ENCODE assay signal across 14 mouse cellular contexts in the genomic region with DNA sequence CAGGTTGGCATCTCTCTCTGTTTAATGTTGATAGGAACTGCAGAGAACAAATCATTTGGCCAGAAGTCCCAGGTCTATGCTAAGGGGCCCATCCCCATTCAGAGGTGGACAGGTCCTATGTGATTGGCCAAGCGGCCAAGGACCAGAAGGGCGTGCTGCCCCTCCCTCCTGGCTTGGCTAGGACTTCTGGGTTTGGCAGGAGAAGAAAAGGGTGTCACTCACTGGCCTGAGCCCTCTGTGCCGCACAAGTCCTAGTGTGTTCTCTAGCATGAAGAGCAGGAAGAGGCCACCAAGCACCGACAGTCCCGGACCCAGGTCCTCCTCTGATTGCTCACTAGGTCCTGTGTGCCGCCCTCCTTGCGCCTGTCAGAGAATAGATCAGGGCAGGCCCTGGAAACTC. TPM values are rescaled to one million over a fixed set of nuclear protein-coding genes. Genes with fewer than 3 reads are reported as not detected.
DNase-seq lines count a peak whose midpoint lies in the region; ATAC-seq and TF ChIP-seq lines count a peak whose summit lies in the region.
"Had no signal": no experiment of that assay in that cellular context is flagged by ENCODE, and none has a peak within 500 bp of the region (broad histone marks: within the 10 kb centered on the region; RNA-seq: fewer than 3 reads in every experiment).

No protein-coding gene starts in this region.

- intact Hi-C loops in heart, postnatal 10 days (cut with DNase I) = no loop called here

- DNase-seq in frontal cortex, postnatal 36 days (ENCODE audit: low spot score in 2 of 2) = no peak
- no peak for DNase-seq in lung, postnatal 0 days (ENCODE audit: low spot score)
- no peak for DNase-seq in lung, postnatal 10 days
- peak; percentile 51 to 56 for DNase-seq in heart, postnatal 10 days
- peak; percentile 34 for DNase-seq in midbrain, postnatal 0 days (ENCODE audit: low spot score)
- DNase-seq in right cerebral cortex, adult 2 months (ENCODE audit: low spot score in 2 of 2) = no peak
- no peak for DNase-seq in spleen, postnatal 14 days (ENCODE audit: low spot score in 2 of 2)
- DNase-seq: thymus, postnatal 14 days had no signal

- ATAC-seq in frontal cortex, adult (ENCODE audit: low TSS enrichment) = peak; percentile 17; the same call in 1 of the 2 replicates
- peak; percentile 17; the same call in 1 of the 2 replicates for ATAC-seq in lung, postnatal 0 days
- peak; percentile 21 for ATAC-seq in midbrain, postnatal 0 days (ENCODE audit: low FRiP score)

- H3K9me3 ChIP-seq in lung, postnatal 0 days (ENCODE audit: low read length) = no peaks in the 10 kb centered on the region
- no peaks in the 10 kb centered on the region for H3K9me3 ChIP-seq in midbrain, postnatal 0 days (ENCODE audit: low read length)
- H3K9me3 ChIP-seq: liver, embryonic 15.5 days had no signal

- no peaks in the 10 kb centered on the region for H3K4me1 ChIP-seq in lung, postnatal 0 days (ENCODE audit: insufficient read depth, low read depth, low read length)
- no peaks in the 10 kb centered on the region for H3K4me1 ChIP-seq in midbrain, postnatal 0 days (ENCODE audit: insufficient read depth, low read length)

- no peak overlapping the region for H3K4me2 ChIP-seq in lung, postnatal 0 days (replicated peaks; ENCODE audit: low read depth, low read length)
- no peak overlapping the region for H3K4me2 ChIP-seq in midbrain, postnatal 0 days (ENCODE audit: low read depth, low read length, poor library complexity, severe bottlenecking)
- H3K4me2 ChIP-seq: liver, embryonic 15.5 days had no signal

- TF ChIP-seq EP300 in lung, postnatal 0 days (IDR thresholded peaks at IDR 0.05) = no peak

- TF ChIP-seq CTCF in lung, postnatal 0 days (IDR thresholded peaks at IDR 0.05) = no peak
- TF ChIP-seq CTCF in midbrain, postnatal 0 days (IDR thresholded peaks at IDR 0.05) = no peak

- no peaks in the 10 kb centered on the region for H3K36me3 ChIP-seq in lung, postnatal 0 days (ENCODE audit: insufficient read depth, low read length)
- peaks cover 22% of the 10 kb centered on the region for H3K36me3 ChIP-seq in midbrain, postnatal 0 days (ENCODE audit: insufficient read depth, low read length)

- 61% methylated on average over 7 of the region's 7 CpGs for WGBS in lung, postnatal 0 days
- WGBS in midbrain, postnatal 0 days = 46% methylated on average over 7 of the region's 7 CpGs

- no peaks in the 10 kb centered on the region for H3K27me3 ChIP-seq in lung, postnatal 0 days (replicated peaks; ENCODE audit: insufficient read depth, low read length)
- H3K27me3 ChIP-seq in midbrain, postnatal 0 days (ENCODE audit: insufficient read depth, low read length) = no peaks in the 10 kb centered on the region
- H3K27me3 ChIP-seq: liver, embryonic 15.5 days had no signal

- H3K27ac ChIP-seq in lung, postnatal 0 days (ENCODE audit: low read length) = no peak overlapping the region
- H3K27ac ChIP-seq in midbrain, postnatal 0 days (ENCODE audit: low read depth, low read length) = no peak overlapping the region
- H3K27ac ChIP-seq: liver, embryonic 15.5 days had no signal

- no peak overlapping the region for H3K4me3 ChIP-seq in lung, postnatal 0 days (ENCODE audit: low read depth, low read length)
- H3K4me3 ChIP-seq in midbrain, postnatal 0 days (ENCODE audit: low read depth, low read length) = no peak overlapping the region
- H3K4me3 ChIP-seq: liver, embryonic 15.5 days had no signal

- H3K9ac ChIP-seq in lung, postnatal 0 days (replicated peaks; ENCODE audit: low read depth) = no peak overlapping the region
- 0 out of 2 replicates have a peak overlapping the region, but pooled peaks have one; percentile 19 for H3K9ac ChIP-seq in midbrain, postnatal 0 days (replicated peaks; ENCODE audit: low read length, poor library complexity, severe bottlenecking)
- H3K9ac ChIP-seq: liver, embryonic 15.5 days had no signal

RNA-seq across cellular contexts. Expression of a gene that starts 3.6 kb away (rescaled TPM):
- polyA plus RNA-seq in lung, postnatal 0 days (2015; fragmentation: Nextera tagmentation; extraction: Ambion mirVana) = 0.15 TPM in 1 of 2 replicates, not detected in the other
- not detected for total RNA-seq in heart, postnatal 10 days (2021)
- total RNA-seq in midbrain, postnatal 0 days (2014; rRNA removed) = 0.16 and 0.61 TPM in 2 replicates
- polyA plus RNA-seq in midbrain, postnatal 0 days (2015; fragmentation: Nextera tagmentation; extraction: Ambion mirVana) = 0.16 and 0.27 TPM in 2 replicates
- total RNA-seq: hematopoietic stem cell, adult 5-6 weeks; layer of hippocampus, postnatal 25 days; monocyte, adult 5-6 weeks had no signal
- polyA plus RNA-seq: embryonic facial prominence, embryonic 11.5 days had no signal

RNA-seq across cellular contexts. Expression of a gene that starts 13.8 kb away (rescaled TPM):
- 48.6 and 54.7 TPM in 2 replicates for polyA plus RNA-seq in lung, postnatal 0 days (2015; fragmentation: Nextera tagmentation; extraction: Ambion mirVana)
- total RNA-seq in heart, postnatal 10 days (2021) = 10 to 100 TPM; 42.5 to 44.7 TPM
- total RNA-seq in midbrain, postnatal 0 days (2014; rRNA removed) = 63.1 and 82.0 TPM in 2 replicates
- polyA plus RNA-seq in midbrain, postnatal 0 days (2015; fragmentation: Nextera tagmentation; extraction: Ambion mirVana) = 145 and 157 TPM in 2 replicates

RNA-seq across cellular contexts. Expression of a gene that starts 14.0 kb away (rescaled TPM):
- polyA plus RNA-seq in lung, postnatal 0 days (2015; fragmentation: Nextera tagmentation; extraction: Ambion mirVana) = 31.3 and 32.2 TPM in 2 replicates
- 10 to 100 TPM; 24.0 to 24.8 TPM for total RNA-seq in heart, postnatal 10 days (2021)
- total RNA-seq in midbrain, postnatal 0 days (2014; rRNA removed) = 94.3 and 103 TPM in 2 replicates
- polyA plus RNA-seq in midbrain, postnatal 0 days (2015; fragmentation: Nextera tagmentation; extraction: Ambion mirVana) = 91.6 and 93.8 TPM in 2 replicates

RNA-seq across cellular contexts. Expression of a gene that starts 20.6 kb away (rescaled TPM):
- 4.2 and 4.9 TPM in 2 replicates for polyA plus RNA-seq in lung, postnatal 0 days (2015; fragmentation: Nextera tagmentation; extraction: Ambion mirVana)
- 10 to 100 TPM; 43.1 to 43.7 TPM for total RNA-seq in heart, postnatal 10 days (2021)
- total RNA-seq in midbrain, postnatal 0 days (2014; rRNA removed) = 43.6 and 49.1 TPM in 2 replicates
- polyA plus RNA-seq in midbrain, postnatal 0 days (2015; fragmentation: Nextera tagmentation; extraction: Ambion mirVana) = 7.8 and 9.9 TPM in 2 replicates

RNA-seq across cellular contexts. Expression of a gene that starts 28.7 kb away (rescaled TPM):
- polyA plus RNA-seq in lung, postnatal 0 days (2015; fragmentation: Nextera tagmentation; extraction: Ambion mirVana) = 16.4 and 19.9 TPM in 2 replicates
- 100 to 1,000 TPM; 156 to 159 TPM for total RNA-seq in heart, postnatal 10 days (2021)
- total RNA-seq in midbrain, postnatal 0 days (2014; rRNA removed) = 42.8 and 53.2 TPM in 2 replicates
- 51.7 and 56.4 TPM in 2 replicates for polyA plus RNA-seq in midbrain, postnatal 0 days (2015; fragmentation: Nextera tagmentation; extraction: Ambion mirVana)

Comparison
In these comparisons a context has a peak if more than half of its experiments do, and no peak if none do; other contexts are left out.
1. DNase-seq: peak in heart, postnatal 10 days (2 of 2) and midbrain, postnatal 0 days (single experiment); none in frontal cortex, postnatal 36 days (0 of 2), lung, postnatal 0 days (single experiment), lung, postnatal 10 days (single experiment), right cerebral cortex, adult 2 months (0 of 2) and spleen, postnatal 14 days (0 of 2).
2. Peak in every context shown above with its lines, with median percentiles within 50 percentile points of each other: ATAC-seq.